Mouse (Mus musculus): Measurements from ENCODE around the gene Prcc.

DNA sequence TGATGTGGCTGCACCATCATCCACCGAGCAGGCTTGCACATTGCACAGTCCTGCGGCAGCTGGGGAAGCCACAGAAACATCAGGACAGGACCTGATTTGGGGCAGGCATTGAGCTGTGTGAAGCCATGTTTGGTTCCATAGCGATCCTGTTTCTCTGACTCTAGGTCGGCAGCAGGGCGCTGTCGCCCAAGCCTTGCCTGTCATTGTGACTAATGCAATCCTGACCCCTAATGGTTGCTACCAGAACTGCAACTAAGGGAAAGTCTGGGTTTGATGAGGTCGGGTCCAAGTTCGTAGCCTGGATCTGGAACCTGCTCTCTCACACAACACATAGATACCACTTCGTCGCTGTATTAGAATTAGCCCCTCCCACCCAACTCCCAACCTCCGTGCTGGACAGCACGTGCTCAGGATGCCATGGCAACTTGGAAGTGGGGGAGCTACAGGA lies 68.7 kb downstream of the Prcc start:
- peak; percentile 75 for TF ChIP-seq CTCF (IDR thresholded peaks at IDR 0.05; ENCODE audit: low read depth, low read length)
- TF ChIP-seq POLR2A (IDR thresholded peaks at IDR 0.05; ENCODE audit: borderline replicate concordance, low read depth, low read length) = no peak
